Comparison of ENCODE assay signal across 9 mouse cellular contexts in the genomic region with DNA sequence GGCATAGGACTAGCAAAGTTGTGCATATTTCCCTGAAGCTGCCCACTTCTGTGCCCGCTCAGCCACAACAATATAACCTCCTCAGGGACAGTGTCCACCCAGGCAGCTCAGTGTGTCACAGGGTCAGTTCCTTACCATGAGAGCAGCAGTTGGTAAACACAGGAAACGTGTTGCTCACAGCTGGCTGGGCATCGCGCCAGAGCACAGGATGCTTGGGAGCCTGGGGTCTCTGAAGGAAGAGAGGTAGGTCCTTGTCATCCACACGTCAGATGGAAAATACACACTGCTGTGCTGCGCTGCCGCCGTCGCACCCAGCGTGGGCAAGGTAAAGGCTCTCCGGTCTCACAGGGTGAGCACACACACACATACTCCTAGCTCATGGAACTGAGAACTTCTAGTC.
DNase-seq lines count a peak whose midpoint lies in the region; ATAC-seq and TF ChIP-seq lines count a peak whose summit lies in the region.
"Had no signal": no experiment of that assay in that cellular context is flagged by ENCODE, and none has a peak within 500 bp of the region (broad histone marks: within the 10 kb centered on the region; RNA-seq: fewer than 3 reads in every experiment).

No protein-coding gene starts in this region.

- 63% methylated on average over 11 of the region's 11 CpGs for WGBS in heart, embryonic 14.5 days

- no peaks in the 10 kb centered on the region for H3K9me3 ChIP-seq in heart, embryonic 14.5 days (ENCODE audit: control insufficient read depth, low read length)

- peaks cover 6% of the 10 kb centered on the region; the same call in 1 of the 2 replicates for H3K36me3 ChIP-seq in heart, embryonic 14.5 days (ENCODE audit: control insufficient read depth, insufficient read depth, low read length)

- ATAC-seq in heart, embryonic 14.5 days (ENCODE audit: insufficient number of reproducible peaks, insufficient read depth, low FRiP score, low read depth): peak; percentile 46; the same call in 1 of the 2 replicates
- no peak for ATAC-seq in erythroblast, adult 5-6 weeks (replicated peaks; ENCODE audit: low FRiP score, poor library complexity, severe bottlenecking)

- no peak overlapping the region for H3K9ac ChIP-seq in heart, embryonic 14.5 days (ENCODE audit: low read length)

- no peak overlapping the region for H3K4me2 ChIP-seq in heart, embryonic 14.5 days (ENCODE audit: low read length)

- H3K27ac ChIP-seq in heart, embryonic 14.5 days (replicated peaks in 1 of 2; ENCODE audit: control insufficient read depth in 1 of 2, insufficient read depth in 1 of 2, low read depth in 2 of 2, low read length in 2 of 2): peak overlapping the region; percentile 36 to 48
- no peak overlapping the region for H3K27ac ChIP-seq in gastrocnemius, adult 2 months

- TF ChIP-seq CTCF in gastrocnemius, adult 2 months (IDR thresholded peaks at IDR 0.05): no peak

- peak; percentile 61 for DNase-seq in testis, postnatal 10 days (ENCODE audit: low spot score)
- DNase-seq in testis, postnatal 14 days (ENCODE audit: low spot score): no peak
- peak; percentile 51 for DNase-seq in lung, postnatal 36 days
- DNase-seq in thymus, postnatal 36 days: peak; percentile 25 to 46
- no peak for DNase-seq in layer of hippocampus, postnatal 14 days (ENCODE audit: low spot score in 2 of 2)
- no peak for DNase-seq in gastrocnemius, adult 2 months
- DNase-seq: gastrocnemius, postnatal 25 days had no signal

- H3K4me3 ChIP-seq in heart, embryonic 14.5 days (ENCODE audit: control insufficient read depth in 1 of 2, insufficient read depth in 1 of 2, low read depth in 1 of 2, low read length in 2 of 2): no peak overlapping the region
- no peak overlapping the region for H3K4me3 ChIP-seq in gastrocnemius, adult 2 months

- peaks cover 17 to 26% of the 10 kb centered on the region in 2 experiments for H3K4me1 ChIP-seq in heart, embryonic 14.5 days (ENCODE audit: control insufficient read depth in 2 of 2, insufficient read depth in 2 of 2, low read length in 2 of 2)

- intact Hi-C loops in gastrocnemius, adult 2 months (cut with DNase I): loop anchor here (5.0 kb wide), 1 partner anchor 39 kb away; no protein-coding TSS in a partner anchor

- H3K27me3 ChIP-seq in heart, embryonic 14.5 days (ENCODE audit: control insufficient read depth, insufficient read depth, low read length): no peaks in the 10 kb centered on the region

Comparison
In these comparisons a context has a peak if more than half of its experiments do, and no peak if none do; other contexts are left out.
1. DNase-seq: peak in testis, postnatal 10 days (single experiment), lung, postnatal 36 days (single experiment) and thymus, postnatal 36 days (2 of 2); none in testis, postnatal 14 days (single experiment), layer of hippocampus, postnatal 14 days (0 of 2) and gastrocnemius, adult 2 months (single experiment).